Mouse (Mus musculus) limb, embryonic 13.5 days (tissue): ENCODE measurements around the gene Dctn1. TPM values are rescaled to one million over a fixed set of nuclear protein-coding genes. Genes with fewer than 3 reads are reported as not detected.

Experiments used
- ATAC-seq: fragments of 200-750 bp; cut with Nextera tagmentation; 2 replicates; pipeline ENCODE4 v1.8.0; 2017; ENCODE audit warnings: low read depth, moderate number of reproducible peaks, moderate TSS enrichment; ENCODE audit not compliant: low FRiP score
- H3K27ac ChIP-seq: fragments of 300-500 bp; sonication (generic); 2 replicates; pipeline ENCODE4 v1.5.1; 2015; ENCODE audit warnings: inconsistent platforms, mild to moderate bottlenecking, moderate library complexity
- H3K27me3 ChIP-seq: fragments of 300-500 bp; sonication (generic); 2 replicates; pipeline ENCODE4 v1.6.1; 2015; ENCODE audit warnings: mild to moderate bottlenecking, inconsistent platforms
- H3K36me3 ChIP-seq: fragments of 300-500 bp; sonication (generic); 2 replicates; pipeline ENCODE4 v1.6.1; 2015; ENCODE audit warnings: inconsistent platforms, mild to moderate bottlenecking, moderate library complexity
- H3K4me1 ChIP-seq: fragments of 300-500 bp; sonication (generic); 2 replicates; pipeline ENCODE4 v1.6.1; 2015; ENCODE audit warnings: inconsistent platforms
- H3K4me2 ChIP-seq: fragments of 300-500 bp; sonication (generic); replicated peaks from 2 replicates; pipeline ENCODE4 v1.6.1; 2015; ENCODE audit warnings: inconsistent platforms, mild to moderate bottlenecking, moderate library complexity
- H3K4me3 ChIP-seq: fragments of 300-500 bp; sonication (generic); 2 replicates; pipeline ENCODE4 v1.5.1; 2015; ENCODE audit warnings: moderate library complexity, mild to moderate bottlenecking, inconsistent platforms
- H3K9ac ChIP-seq: fragments of 300-500 bp; sonication (generic); 2 replicates; pipeline ENCODE4 v1.6.1; 2015; ENCODE audit warnings: mild to moderate bottlenecking, inconsistent platforms
- H3K9me3 ChIP-seq: fragments of 300-500 bp; sonication (generic); 2 replicates; pipeline ENCODE4 v1.6.1; 2016; ENCODE audit warnings: inconsistent platforms
- WGBS: fragments of 180-500 bp; shearing (Covaris S2); methylation state at CpG from one replicate; pipeline ENCODE4 v1.1.7; 2015; 5-methylcytosine and 5-hydroxymethylcytosine counted together
- polyA plus RNA-seq: library from polyadenylated mRNA; unstranded; fragments of >200 nt; fragmentation: Nextera tagmentation; extraction: Ambion mirVana; gene quantifications from 2 replicates; pipeline ENCODE4 v1.2.1, GENCODE M21; 2015

The Dctn1 gene
- polyA plus RNA-seq, 1 experiment from 2014 or later: 90.3 TPM

GRCm38 (mm10) chr6:83246750-83247149 lies 81.0 kb downstream of the Dctn1 start:
- Histone ChIP-seq H3K9me3 (no peaks in the 10 kb centered on the region), H3K4me1 (peaks cover 16% of the 10 kb centered on the region), H3K27ac (no peak overlapping the region), H3K36me3 (no peaks in the 10 kb centered on the region), H3K9ac (no peak overlapping the region), H3K4me3 (no peak overlapping the region), H3K4me2 (no peak overlapping the region), H3K27me3 (peaks cover 4% of the 10 kb centered on the region; the same call in 1 of the 2 replicates)
- WGBS: 92% methylated on average over 4 of the region's 4 CpGs
- ATAC-seq: no peak

- no peak overlapping the region for H3K4me2 ChIP-seq
- H3K27me3 ChIP-seq: peaks cover 4% of the 10 kb centered on the region; the same call in 1 of the 2 replicates
- H3K4me3 ChIP-seq: no peak overlapping the region
- ATAC-seq: no peak
- no peaks in the 10 kb centered on the region for H3K36me3 ChIP-seq
- H3K4me1 ChIP-seq: peaks cover 16% of the 10 kb centered on the region
- 86% methylated on average over 2 of the region's 2 CpGs for WGBS
- no peak overlapping the region for H3K27ac ChIP-seq
- H3K9me3 ChIP-seq: no peaks in the 10 kb centered on the region
- no peak overlapping the region for H3K9ac ChIP-seq
Measured at GRCm38 (mm10) chr6:83247153-83247552, 81.4 kb downstream of the Dctn1 start.

Other genes with a start within 250 kb of the Dctn1 start
- gene Sema4f, start 226.2 kb upstream of the Dctn1 start, polyA plus RNA-seq: 3.1 and 4.5 TPM in 2 replicates
- gene M1ap, start 219.0 kb upstream of the Dctn1 start, polyA plus RNA-seq: 0.34 and 0.65 TPM in 2 replicates
- gene Dok1, start 132.4 kb upstream of the Dctn1 start, polyA plus RNA-seq: 16.2 and 16.5 TPM in 2 replicates
- gene Loxl3, start 131.7 kb upstream of the Dctn1 start, polyA plus RNA-seq: 34.4 and 36.3 TPM in 2 replicates
- 168 and 181 TPM in 2 replicates for gene Aup1, start 111.4 kb upstream of the Dctn1 start, polyA plus RNA-seq
- gene Htra2, start 110.6 kb upstream of the Dctn1 start, polyA plus RNA-seq: 78.4 and 82.4 TPM in 2 replicates
- gene Dqx1, start 108.1 kb upstream of the Dctn1 start, polyA plus RNA-seq: 0.64 and 0.87 TPM in 2 replicates
- not detected in 2 replicates for gene Tlx2, start 95.6 kb upstream of the Dctn1 start, polyA plus RNA-seq
- 40.3 and 41.3 TPM in 2 replicates for gene Pcgf1, start 88.1 kb upstream of the Dctn1 start, polyA plus RNA-seq
- 0.81 and 0.91 TPM in 2 replicates for gene Lbx2, start 79.6 kb upstream of the Dctn1 start, polyA plus RNA-seq
- gene Ccdc142, start 64.3 kb upstream of the Dctn1 start, polyA plus RNA-seq: 1.6 and 3.6 TPM in 2 replicates
- 2.8 and 3.1 TPM in 2 replicates for gene Gm42688, start 64.3 kb upstream of the Dctn1 start, polyA plus RNA-seq
- gene Mrpl53, start 56.9 kb upstream of the Dctn1 start, polyA plus RNA-seq: 134 and 138 TPM in 2 replicates
- gene Mogs, start 50.4 kb upstream of the Dctn1 start, polyA plus RNA-seq: 42.7 and 45.4 TPM in 2 replicates
- 161 and 169 TPM in 2 replicates for gene Wbp1, start 44.4 kb upstream of the Dctn1 start, polyA plus RNA-seq
- gene Ino80b, start 40.5 kb upstream of the Dctn1 start, polyA plus RNA-seq: 12.4 and 12.8 TPM in 2 replicates
- gene Rtkn, start 30.5 kb upstream of the Dctn1 start, polyA plus RNA-seq: 64.7 and 74.1 TPM in 2 replicates
- 6.9 and 7.4 TPM in 2 replicates for gene Wdr54, start 9.5 kb upstream of the Dctn1 start, polyA plus RNA-seq
- gene 1700003E16Rik, start 9.5 kb upstream of the Dctn1 start, polyA plus RNA-seq: 3.7 and 3.8 TPM in 2 replicates
- 0.10 and 0.20 TPM in 2 replicates for gene Slc4a5, start 53.9 kb downstream of the Dctn1 start, polyA plus RNA-seq
- gene Mthfd2, start 160.0 kb downstream of the Dctn1 start, polyA plus RNA-seq: 40.5 and 40.8 TPM in 2 replicates
- gene Mob1a, start 160.1 kb downstream of the Dctn1 start, polyA plus RNA-seq: 59.0 and 65.9 TPM in 2 replicates
- gene Bola3, start 183.2 kb downstream of the Dctn1 start, polyA plus RNA-seq: 117 and 128 TPM in 2 replicates